Mouse (Mus musculus) liver, embryonic 14.5 days (tissue): ENCODE results near the gene Gpr37l1.

ENCODE experiments used
- CTCF ChIP-seq: IDR thresholded peaks from 2 replicates; pipeline ENCODE4 v1.5.1; 2016; ENCODE audit warnings: antibody characterized with exemption, low read depth, control low read depth
- EP300 ChIP-seq: IDR thresholded peaks from 2 replicates; pipeline ENCODE4 v1.6.1; 2016; ENCODE audit warnings: antibody characterized with exemption, low read depth

DNA sequence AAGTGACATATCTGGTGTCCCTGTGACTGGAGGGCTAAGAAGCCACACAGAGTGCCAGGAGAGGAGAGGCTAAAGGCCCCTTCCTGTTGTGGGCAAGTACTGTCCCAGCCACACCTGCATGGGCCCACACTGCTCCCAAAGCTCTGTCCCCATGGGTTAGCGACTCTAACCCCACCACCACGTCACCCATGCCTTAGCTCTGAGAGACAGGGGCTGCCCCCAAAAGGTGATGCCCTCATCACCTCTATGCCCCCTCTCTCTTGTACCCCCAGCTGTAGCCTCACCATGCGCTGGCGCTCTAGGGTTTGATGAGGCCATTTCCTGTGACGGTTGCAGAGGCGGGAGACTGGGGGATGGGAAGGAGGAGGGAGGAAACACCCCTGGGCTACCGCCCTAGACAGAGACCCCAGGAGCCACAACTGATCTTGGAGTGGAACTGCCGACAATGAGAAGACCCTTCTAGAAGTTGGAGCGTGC is 34.5 kb downstream of the Gpr37l1 start:
- no peak for TF ChIP-seq CTCF
- TF ChIP-seq EP300, result no peak
